Mouse (Mus musculus) frontal cortex, adult (tissue): Measurements from ENCODE around the gene Rpl13a.
A peak's percentile ranks its signal among the peaks of the same experiment; 100 is the strongest.

Experiments
- ATAC-seq: cut with Nextera tagmentation; 2 replicates; pipeline ENCODE4 v1.9.2; 2017; ENCODE audit warnings: mild to moderate bottlenecking, moderate library complexity, mixed read lengths; ENCODE audit not compliant: low TSS enrichment

Rpl13a gene

DNA sequence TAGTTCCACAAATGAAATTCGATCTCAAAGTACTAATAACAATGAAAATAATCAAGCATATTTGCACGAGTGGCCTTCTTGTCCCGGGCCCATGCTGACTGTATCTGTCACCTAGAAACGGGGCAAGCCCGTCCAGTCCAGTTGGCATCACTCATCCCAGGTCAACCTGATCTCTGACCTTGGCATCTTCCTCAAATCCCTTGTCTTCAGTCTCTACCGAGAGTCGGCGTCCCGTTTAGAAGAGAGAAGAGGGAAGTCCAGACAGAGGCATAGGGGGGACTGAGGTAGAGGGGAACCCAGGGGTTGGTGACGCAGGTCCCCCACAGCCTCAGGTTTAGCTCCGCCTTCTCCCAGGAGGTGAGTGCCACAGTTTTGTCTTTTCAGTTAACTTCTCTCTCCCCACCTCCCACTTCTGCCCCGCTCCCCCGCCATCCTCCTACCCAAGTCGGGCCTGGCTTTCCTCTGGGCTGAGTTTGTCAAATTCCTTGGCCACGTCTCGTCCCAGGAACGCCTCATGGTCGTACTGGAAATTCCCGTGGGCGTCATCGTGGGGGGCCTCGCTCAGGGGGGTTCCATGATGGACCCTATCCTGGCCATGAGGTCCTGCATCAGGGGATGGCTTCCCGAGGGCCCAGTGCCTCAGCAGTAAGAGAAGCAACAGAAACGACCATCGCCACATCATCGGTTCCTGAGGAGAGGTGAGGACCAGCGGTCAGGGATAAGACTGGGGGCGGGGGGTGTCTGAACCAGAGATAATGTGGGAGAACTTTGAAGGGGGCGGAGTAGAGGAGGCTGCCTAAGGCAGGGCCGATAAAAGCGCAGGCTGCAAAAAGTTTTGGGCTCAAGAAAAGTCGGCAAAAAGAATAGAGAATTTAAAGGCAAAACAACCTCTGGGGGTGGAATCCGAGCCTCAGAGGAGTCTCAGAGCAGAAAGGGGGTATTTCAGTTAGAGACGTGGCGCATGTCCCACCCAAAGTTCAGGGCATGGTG lies 37.3 kb downstream of the Rpl13a start:
- ATAC-seq: no peak

DNA sequence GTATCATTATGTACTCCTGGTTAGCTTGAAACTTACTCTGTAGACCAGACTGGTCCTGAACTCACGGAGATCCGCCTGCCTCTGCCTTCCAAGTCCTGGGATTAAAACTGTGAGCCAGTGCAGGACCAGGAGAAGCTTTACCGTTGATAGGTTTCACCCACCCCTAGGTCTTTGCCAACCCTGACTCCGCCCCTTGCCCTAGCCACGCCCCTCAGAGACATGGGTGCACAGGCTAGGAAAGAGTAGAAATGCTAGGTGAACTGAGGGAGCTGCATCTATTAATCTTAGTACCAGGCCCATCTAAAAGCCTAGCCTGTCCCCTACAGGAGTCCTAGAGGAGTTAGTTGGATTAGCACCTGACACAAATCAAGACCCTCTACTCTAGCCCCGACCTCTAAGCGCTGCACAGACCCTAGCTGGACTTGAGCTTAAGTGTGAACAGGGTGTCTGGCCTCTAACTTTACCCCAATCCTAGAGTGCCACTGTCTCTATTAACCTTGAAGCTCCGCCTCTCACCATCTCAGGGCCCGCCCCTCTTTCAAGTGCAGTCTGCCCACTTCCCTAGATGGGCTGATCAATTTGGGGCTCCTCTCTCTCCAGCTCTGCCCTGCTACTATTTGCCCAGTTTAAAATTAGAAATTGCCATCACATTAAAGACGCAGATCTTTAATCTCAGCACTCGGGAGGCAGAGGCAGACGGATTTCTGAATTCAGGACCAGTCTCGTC lies 38.1 kb downstream of the Rpl13a start:
- no peak for ATAC-seq

DNA sequence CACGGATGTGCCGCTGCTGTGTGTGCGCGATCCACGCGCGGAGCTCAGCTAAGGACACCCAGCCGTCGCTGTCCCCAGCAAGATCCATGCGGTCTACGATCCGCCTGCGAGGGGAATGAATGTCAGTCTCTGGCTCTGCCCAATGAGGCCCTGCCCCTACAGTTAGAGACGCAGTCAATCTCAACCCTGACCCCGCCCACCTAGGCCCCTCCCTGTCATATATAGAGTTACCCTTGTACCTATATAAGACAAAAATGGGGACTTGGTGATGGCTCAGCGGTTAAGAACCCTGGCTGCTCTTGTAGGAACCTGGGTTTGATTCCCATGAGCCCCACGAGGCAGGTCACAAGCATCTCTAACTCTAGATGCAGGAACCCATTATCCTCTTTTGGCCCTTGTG lies 40.0 kb downstream of the Rpl13a start:
- ATAC-seq: no peak

DNA sequence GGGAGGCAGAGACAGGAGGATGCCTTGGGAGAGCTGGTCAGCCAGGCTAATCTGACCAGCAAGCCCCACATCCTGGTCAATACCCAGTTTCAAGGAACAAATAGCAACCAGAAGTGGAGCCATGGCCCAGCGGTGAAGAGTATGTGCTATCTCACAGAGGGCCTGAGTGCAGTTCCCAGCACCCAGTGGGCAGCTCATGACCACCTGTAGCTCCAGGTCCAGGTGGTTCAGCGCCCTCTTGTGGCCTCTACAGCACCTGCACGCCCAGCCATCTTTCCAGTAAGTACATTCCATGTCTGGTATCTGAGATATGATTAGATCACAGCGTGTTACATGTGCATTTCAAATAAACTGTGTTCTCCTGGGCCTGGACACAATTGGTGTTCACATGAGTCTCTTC lies 42.5 kb downstream of the Rpl13a start:
- ATAC-seq: no peak

DNA sequence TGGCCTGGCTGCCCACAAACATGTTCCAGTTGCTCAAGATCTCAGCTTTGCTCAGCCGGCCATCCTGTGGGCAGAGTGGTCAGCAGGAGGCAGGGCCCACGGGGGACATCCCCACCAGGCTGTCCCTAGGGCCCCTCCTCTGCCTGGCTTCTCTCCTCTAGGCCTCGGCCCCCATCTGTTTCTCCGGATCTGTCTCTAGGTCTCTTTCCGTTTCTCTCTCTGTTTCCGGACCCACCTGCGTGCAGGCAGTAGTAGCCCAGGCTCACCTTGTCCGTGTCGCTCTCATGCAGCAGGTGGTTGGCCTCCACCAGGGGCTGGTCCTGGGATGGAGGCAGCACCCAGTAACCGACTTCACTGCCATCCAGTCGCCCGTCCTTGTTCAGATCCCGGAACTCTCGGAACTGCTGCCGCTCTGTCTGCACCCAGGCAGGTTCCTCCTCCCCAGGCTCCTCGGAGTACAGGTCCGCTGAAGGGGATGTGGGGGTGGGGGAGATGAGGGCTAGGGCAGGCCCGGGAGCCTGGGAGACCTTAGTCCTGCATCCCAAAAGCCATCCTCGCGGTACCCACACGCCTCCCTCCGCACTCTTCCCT lies 45.2 kb downstream of the Rpl13a start:
- ATAC-seq: no peak

DNA sequence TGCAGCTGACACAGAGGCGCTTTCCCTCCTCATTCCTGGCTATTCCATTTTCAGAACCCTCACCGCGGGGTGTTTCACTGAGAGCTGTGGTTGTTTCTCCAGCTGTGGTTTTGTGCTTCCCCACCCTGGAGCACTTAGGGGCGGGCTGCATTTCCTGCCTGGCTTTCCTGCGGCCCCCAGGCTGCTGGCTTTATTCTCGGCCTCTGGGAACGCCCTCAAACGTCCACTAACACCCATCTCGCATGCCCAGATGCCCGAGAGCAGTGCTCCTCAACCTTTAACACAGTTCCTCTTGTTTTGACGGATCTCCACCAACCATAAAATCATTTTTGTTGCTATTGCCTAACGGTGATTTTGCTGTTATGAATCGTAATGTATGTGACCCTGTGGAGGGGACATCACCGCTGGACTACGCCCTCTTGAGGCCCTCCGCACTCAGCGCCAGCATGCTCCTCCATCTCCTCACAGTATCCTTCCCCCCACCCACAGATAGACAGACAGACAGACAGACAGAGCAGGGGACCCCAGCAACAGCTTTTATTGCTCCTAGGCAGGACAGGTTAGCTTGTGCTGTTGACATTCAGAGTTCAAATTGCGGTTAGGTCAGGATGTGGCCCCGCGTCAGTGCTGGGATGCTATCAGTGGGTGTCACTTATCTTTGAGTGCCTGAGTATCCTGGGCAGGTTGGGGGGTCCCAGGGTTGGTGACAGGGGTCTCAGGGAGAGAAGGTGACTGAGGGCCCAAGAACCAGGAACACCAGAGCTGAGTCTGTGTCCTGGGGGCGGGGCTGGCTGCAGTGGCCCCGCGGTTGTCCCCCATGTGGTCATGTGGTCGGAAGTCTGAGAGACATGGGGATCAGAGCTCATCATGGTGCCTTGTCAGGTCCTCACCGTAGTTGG lies 45.9 kb downstream of the Rpl13a start:
- no peak for ATAC-seq

DNA sequence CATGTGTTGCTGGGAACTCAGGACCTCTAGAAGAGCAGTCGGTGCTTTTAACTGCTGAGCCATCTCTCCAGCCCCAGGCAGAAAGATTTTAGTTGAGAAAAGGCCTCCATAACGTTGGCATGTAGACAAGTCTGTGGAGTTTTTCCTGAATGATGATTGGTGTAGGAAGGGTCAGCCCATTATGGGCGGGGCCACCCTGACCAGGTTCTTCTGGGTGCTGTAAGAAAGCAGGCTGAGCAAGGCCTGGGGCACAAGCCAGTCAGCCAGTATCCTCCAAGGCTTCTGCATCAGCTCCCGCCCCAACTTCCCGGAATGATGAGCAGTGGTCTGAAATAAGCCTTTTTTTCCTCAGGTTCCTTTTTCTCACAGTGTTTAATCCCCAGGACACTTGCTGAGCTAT lies 47.5 kb downstream of the Rpl13a start:
- no peak for ATAC-seq

DNA sequence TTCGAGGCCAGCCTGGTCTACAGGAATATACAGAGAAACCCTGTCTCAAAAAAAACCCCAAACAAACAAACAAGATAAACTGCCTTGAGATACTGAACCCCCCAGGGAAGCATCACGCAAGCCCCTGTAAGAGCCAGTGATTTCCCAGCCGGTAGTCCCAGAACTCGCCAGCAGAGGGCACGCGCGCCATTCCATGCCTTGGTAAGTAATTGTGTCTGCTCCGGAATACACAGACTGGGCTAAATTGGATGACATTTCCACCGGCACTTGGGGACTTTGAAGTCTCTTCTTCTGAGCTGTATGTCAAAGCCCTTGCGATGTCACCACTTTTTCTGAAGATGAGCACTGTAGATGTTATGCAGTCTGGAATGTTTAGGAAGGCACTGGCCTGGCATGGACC lies 48.7 kb downstream of the Rpl13a start:
- peak; percentile 76 for ATAC-seq

DNA sequence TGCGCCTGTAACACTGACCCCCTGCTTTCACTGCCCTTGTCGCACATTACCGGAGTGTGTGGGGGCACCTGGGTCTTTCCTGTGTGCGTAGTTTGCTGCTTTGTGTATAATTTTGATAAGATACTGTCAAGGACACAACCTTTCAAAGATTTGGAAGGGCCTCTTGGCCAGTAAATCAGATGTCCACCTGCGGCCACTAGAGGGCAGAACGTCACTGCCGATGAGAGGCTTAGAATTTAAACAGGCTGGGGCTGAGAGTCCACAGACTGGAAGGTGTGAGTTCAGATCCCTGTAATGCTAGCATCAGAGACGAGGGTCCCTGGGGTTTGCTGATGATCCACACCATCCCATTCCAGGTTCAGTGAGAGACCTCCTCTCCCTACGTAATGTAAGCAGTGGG lies 50.0 kb downstream of the Rpl13a start:
- peak; percentile 42; the same call in 1 of the 2 replicates for ATAC-seq

DNA sequence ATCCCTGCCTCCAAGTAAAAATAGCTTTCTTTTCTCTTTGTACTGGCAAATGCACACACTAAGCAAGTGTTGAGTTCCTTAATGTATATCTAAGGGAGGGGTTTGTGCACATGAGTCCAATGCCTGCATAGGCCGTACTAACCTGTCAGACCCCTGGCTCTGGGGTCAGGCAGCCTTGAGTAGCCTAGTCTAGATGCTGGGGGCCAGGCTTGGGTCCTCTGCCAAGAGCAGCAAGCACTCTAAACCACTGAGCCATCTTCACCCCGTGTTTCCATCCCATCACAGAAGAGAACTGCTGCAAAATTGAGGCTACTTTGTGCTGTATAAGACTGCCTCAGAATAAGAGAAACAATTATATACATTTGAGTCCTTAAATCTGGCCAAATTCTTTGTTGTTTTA lies 50.7 kb downstream of the Rpl13a start:
- ATAC-seq: no peak

DNA sequence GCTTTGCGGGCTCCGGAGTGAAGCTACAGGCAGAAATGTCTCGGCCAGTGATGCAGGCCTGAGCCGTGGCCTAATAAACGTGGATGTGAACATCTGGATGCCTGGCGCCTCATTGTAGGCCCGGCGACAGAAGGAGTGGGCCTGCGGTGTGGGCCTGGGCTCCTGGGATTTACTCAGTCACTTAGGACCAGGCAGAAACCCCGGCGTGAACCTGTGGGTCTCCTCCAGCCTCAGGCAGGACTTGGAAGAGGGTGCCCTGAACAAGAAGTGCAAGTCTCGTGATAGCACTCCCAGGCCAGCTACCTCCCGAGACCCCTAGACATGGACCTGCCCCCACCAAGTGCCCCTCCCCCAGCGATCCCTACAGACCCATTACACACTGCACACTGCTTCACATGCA lies 51.2 kb downstream of the Rpl13a start:
- no peak for ATAC-seq

DNA sequence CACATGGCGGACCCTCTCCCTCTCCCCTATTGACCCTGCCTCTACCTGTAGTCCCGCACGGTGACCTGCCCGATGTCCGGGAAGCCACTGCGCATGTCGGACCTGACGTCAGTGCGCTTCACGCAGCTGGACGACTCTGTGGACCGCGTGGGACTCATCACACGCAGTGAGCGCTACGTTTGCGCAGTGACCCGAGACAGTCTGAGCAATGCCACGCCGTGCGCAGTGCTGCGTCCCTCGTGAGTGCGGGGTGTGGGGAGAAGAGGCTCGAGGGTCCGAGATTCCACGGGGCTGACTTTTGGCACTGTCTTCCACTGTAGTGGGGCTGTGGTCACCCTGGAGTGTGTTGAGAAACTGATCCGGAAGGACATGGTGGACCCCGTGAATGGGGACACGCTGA lies 52.1 kb downstream of the Rpl13a start:
- ATAC-seq: no peak
